Mouse (Mus musculus) urinary bladder, adult 18-20 months (tissue): Measurements from ENCODE around the gene Pigl.
"Not testable (repeated sequence)": the region's sequence is repeated elsewhere in the genome, so short reads cannot be mapped to it uniquely, and the experiment has no call there.

Source experiments
- DNase-seq, 2 experiments: peaks; one replicate each; pipeline ENCODE4 v3.0.0; 2022; ENCODE audit warnings: low spot score in 2 of 2, mixed read lengths in 2 of 2

The Pigl gene

GRCm38 (mm10) chr11:62458276-62458724 lies at the start of gene Pigl, which contains the start of gene Ncor1:
Gene Pigl (plus strand): TSS chr11:62458460.
Gene Ncor1 (minus strand): TSS chr11:62458541.
- peak; percentile 73 to 82 for DNase-seq

DNA sequence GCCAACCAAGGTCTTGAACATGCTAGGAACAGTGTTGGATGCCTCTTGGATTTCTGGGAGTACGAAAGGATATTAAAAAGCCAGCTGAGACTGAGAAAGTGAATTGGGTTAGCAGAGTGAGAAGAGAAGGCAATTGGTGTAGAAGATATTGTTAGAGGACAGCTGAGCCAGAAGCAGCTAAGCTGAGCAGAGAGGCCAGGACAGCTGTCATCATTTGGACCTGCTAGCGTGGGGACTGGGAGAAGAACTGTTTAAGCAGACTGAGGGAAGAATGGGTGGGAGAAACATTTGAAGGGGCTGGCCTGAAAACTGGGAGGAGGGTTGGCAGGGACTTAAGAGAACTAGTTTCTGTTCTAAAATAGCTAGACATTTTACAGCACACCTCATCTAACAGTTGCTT lies 49.4 kb upstream of the Pigl start:
- no peak for DNase-seq

DNA sequence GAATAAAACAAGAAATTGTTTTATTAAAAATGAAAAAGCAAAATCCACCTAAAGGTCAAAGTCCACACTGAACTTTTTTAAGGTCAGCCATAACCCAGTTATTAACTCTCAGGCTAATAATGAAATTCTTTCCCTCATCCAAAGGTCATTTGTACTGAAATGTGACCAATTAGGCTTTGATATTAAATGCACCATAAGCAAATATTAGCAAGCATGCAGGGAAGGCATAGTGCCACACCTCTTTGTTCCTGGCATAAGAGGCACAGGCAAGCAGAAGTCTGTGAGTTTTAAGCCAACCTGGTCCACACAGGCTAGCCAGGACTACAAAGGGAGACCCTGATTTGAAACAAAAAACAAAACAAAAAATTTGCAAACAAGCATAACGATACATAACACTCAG lies 48.6 kb upstream of the Pigl start:
- DNase-seq = no peak

- DNase-seq = no peak
Observed at GRCm38 (mm10) chr11:62415026-62415425, 43.2 kb upstream of the Pigl start.

GRCm38 (mm10) chr11:62424525-62424924 lies 33.7 kb upstream of the Pigl start:
- DNase-seq = no peak

GRCm38 (mm10) chr11:62426266-62426665 lies 32.0 kb upstream of the Pigl start:
- DNase-seq = no peak

DNA sequence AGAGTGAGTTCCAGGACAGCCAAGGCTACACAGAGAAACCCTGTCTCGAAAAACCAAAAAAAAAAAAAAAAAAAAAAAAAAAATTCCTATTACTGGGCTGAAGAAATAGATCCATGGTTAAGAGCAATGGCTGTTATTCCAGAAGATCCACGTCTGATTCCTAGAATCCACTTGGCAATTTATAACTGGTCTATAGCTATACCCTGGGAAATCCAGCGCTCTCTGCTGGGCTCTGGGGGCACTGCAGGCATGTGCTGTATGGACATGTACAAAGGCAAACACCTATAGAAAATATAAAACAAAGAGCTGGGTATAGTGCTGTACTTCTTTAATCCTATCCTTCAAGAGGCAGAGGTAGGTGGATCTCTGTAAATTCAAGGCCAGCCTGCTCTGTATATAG lies 31.2 kb upstream of the Pigl start:
- no peak for DNase-seq

- DNase-seq = no peak
Observed at GRCm38 (mm10) chr11:62432211-62432610, 26.0 kb upstream of the Pigl start.

DNA sequence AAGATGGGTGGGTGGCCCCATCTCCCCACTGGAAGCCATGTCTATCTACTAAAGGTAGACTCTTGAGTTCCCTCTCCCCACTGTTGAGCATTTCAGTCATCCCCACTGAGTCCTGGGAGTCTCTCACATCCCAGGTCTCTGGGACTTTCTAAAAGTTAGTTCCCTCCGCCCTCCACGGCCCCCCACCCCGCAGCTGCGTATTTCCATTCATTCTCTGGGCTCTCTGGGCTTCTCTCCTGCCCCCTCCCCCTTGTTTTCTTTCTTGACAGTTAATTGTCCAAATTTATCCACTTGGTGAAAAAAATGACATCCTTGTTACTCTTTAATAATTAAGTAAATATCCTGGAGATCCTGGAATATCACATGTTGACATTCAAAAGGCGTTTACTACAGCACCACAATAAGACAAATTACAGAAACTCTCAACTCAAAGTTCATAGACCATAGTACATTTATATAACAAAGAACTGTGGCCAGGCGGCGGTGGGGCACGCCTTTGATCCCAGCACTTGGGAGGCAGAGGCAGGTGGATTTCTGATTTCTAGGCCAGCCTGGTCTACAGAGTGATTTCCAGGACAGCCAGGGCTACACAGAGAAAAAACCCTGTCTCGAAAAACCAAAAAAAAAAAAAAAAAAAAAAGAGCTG lies 17.5 kb upstream of the Pigl start:
- DNase-seq = no peak

- no peak for DNase-seq
Observed at GRCm38 (mm10) chr11:62445799-62446198, 12.5 kb upstream of the Pigl start.

DNA sequence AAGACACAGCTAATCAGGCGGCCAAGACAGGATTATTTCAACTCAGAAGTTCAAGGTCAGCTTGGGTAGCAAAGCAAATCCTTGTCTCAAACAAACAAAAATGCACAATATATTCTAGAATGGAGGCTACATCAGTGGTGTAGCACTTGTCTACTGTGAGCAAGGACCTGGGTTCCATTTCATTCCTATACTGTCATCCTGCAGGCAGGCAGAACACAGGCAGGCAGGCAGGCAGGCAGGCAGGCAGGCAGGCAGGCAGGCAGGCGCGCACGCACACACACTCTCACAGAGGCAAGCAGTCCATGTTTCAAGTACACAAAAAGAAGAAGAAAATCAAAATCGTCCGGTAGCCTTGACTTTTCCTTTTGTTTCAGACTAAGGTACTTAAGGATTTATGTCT lies 9.3 kb upstream of the Pigl start:
- DNase-seq = no peak

DNA sequence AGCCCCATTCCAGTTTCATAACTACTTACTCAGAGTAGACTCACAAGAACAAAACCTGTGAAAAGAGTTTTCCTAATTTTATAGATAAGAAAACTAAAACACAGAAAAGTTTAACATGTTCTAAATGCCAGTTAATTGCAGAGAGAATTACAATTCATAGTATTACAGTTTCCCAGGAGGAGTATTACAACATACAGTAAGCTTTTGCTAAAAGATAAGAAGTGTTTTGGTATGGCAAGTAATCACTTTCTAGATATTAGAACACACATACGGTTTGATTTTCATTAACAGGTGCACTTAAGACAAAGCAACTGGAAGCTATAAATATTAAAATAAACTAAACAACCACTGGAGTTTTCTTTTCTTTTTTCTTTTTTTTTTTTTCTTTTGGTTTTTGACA lies 3.1 kb upstream of the Pigl start:
- no peak for DNase-seq

GRCm38 (mm10) chr11:62456021-62456482 lies 2.2 kb upstream of the Pigl start:
- no peak for DNase-seq

- DNase-seq = peak; percentile 11 to 69
Observed at GRCm38 (mm10) chr11:62456483-62457172, 1.6 kb upstream of the Pigl start.

GRCm38 (mm10) chr11:62457241-62457890 lies 894 bp upstream of the Pigl start:
- DNase-seq = peak; percentile 82 to 87

DNA sequence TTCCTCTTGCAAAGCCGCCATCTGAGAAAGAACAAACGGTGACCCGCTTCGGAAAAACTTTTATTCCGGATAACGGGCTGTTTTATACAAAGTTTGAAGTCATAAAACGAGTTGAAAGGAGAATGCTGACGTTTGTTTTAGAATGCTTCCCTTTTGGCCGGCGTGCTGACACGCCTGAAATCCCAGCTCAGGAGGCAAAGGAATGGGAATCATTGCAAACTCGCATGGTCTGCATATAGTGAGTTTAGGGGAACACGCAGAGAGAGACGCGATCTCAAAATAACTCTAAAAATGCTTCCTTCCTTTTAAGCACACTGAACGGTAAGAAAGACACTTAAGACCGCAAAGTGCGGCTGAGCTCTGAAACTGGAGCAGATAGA lies 379 bp upstream of the Pigl start:
- DNase-seq = no peak

DNA sequence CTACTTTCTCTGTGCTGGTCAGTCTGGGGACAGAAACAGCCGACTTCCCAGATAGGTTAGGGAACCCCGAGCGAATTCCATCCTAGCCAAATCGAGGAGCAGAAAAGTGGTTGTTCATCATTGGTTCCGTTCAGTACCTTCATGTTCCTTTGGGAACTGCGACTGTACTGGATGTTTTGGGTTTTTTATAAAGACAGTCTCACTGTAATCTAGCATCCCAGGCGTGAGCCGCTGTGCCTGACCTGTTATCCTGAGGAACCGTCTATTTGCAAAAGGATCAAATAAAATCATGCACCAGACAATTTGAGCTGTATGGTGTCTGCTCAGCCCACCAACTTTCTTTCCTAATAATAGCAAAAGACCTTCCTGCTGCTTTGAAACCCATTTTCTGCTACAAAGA lies 520 bp downstream of the Pigl start:
- DNase-seq = no peak

DNA sequence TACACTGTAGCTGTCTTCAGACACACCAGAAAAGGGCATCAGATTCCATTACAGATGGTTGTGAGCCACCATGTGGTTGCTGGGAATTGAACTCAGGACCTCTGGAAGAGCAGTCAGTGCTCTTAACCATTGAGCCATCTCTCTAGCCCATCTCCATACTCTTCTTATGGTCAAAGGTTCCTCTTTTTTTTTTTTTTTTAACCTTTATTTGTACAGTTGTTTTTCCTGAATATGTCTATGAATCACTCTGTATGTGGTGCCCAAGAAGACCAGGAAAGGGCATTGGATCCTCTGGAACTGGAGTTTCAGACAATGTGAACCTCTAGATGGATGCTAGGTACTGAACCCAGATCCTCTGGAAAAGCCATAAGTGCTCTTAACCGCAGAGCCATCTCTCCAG lies 4.3 kb downstream of the Pigl start:
- DNase-seq = not testable (repeated sequence)

DNA sequence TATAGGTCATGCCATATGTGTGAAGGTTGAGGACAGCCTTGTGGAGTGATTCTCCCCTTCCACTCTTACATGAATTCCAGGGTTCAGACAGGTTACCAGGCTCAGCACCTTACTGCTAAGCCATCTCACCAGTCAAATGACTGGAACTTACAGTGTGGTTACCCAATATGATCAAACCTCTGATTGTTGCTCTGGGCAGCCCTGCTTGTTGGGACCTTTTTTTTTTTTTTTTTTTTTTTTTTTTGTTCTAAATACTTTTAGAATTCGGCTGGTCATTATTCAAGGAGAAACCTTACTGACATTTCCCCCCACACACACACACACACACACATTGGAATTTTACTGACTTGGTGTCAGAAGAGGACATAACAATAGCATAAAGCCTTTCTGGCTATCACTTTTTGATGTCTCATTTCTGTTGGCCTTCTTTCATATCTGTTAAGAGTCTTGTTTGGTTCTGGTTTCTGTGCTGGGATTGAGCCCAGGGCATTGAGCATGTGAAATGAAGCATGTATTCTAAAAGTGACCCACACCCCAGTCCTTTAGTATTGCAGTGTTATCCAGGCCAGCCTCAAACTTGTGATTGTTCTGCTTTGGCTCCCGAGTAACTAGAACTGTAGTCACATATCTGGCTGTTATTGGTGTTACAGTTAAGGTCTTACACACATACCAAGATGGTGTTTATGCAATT lies 5.1 kb downstream of the Pigl start:
- no peak for DNase-seq

- DNase-seq = no peak
Observed at GRCm38 (mm10) chr11:62464696-62465095, 6.4 kb downstream of the Pigl start.

GRCm38 (mm10) chr11:62465849-62466248 lies 7.6 kb downstream of the Pigl start:
- DNase-seq = no peak

- DNase-seq = no peak
Observed at GRCm38 (mm10) chr11:62466546-62466945, 8.3 kb downstream of the Pigl start.
